Mouse (Mus musculus): ENCODE measurements around the gene Gpr183.

The Gpr183 gene

GRCm38 (mm10) chr14:121957176-121957871, 7.7 kb downstream of the Gpr183 start:
- DNase-seq (ENCODE audit: extremely low spot score, low spot score) = peak; percentile 1

- DNase-seq (ENCODE audit: extremely low spot score, low spot score) = peak; percentile 9
These were observed 8.7 kb downstream of the Gpr183 start for GRCm38 (mm10) chr14:121956291-121956690.

GRCm38 (mm10) chr14:121955176-121955795, 9.7 kb downstream of the Gpr183 start:
- peak; percentile 5 for DNase-seq (ENCODE audit: extremely low spot score, low spot score)

GRCm38 (mm10) chr14:121954608-121955007, 10.4 kb downstream of the Gpr183 start:
- DNase-seq (ENCODE audit: extremely low spot score, low spot score) = no peak

DNA sequence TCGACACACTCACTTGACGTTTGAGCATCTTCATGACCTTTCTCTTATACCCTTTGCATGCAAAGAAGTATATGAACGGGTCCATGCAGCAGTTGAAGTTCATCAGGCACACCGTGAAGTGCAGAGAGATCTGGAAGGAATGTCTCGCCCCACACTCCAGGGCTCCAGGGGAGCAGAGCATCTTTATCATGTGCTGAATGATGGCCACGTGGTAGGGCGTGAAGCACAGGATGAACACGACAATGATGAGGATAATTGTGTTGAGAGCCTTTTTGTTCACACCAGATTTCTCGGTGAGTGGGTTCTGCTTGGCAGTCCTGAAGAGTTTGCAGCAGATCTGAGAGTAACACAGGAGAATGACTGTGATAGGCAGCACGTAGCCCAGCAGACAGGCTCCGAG, 10.9 kb downstream of the Gpr183 start:
- no peak for DNase-seq (ENCODE audit: extremely low spot score, low spot score)

GRCm38 (mm10) chr14:121952046-121952400, 13.0 kb downstream of the Gpr183 start:
- no peak for DNase-seq (ENCODE audit: extremely low spot score, low spot score)

- no peak for DNase-seq (ENCODE audit: extremely low spot score, low spot score)
These were observed 13.5 kb downstream of the Gpr183 start for GRCm38 (mm10) chr14:121951399-121952045.

DNA sequence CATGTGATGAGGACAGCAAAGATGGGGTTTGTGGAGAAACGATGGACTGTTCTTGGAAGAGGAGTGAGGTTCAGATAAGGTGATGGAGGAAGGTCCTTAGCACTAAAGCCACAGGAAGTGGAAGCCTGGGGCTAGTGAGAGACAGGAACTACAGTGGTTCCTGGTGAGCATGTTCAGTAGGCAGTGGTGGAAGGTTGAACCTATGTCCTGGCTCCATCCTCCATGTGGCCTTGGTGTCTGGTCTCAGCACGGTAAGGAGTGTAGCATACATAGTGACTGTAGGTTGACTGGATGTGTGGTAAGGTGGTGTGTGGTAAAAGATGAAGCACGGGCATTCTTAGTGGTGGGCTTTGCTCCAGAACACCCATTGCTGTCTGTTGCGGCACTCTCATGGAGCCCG, 15.1 kb downstream of the Gpr183 start:
- DNase-seq (ENCODE audit: extremely low spot score, low spot score) = no peak

DNA sequence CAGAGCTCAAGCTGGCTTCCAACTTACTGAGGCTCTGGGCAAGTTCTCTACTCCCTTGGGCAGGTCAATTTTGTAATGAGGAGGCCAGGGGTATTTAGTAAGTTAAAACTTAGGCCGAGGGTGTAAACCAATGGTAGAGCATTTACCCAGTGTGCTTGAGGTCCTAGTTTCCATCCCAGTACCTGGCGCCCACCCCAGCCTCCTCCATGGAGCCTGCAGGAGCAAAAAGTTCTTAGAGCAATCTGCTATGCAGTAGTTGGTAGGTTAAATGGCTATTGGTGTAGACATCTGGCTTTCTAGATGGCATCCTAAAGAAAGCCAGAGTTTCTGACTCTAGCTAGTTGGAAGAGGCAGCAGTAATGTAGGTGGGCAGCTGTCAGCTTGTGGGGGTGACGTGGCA, 15.6 kb downstream of the Gpr183 start:
- DNase-seq (ENCODE audit: extremely low spot score, low spot score) = no peak

DNA sequence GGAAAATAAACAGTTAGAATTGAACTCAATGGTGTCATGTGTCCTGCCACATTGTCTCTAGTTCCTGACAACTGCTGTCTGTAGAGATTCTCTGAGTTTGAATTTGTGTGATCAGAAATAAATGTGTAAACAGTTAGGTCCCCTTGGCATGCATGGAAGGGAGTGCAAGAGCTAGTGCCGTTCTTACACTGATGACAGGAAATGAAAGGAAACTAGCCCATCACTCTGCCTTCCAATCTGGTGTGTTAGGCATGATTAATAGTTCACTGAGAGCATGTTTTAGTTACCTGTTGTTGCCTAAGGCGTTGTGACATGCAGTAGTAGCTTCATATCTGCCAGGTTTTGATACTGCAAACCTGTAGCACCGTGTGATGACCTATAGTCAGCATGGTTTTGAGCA, 17.0 kb downstream of the Gpr183 start:
- no peak for DNase-seq (ENCODE audit: extremely low spot score, low spot score)

DNA sequence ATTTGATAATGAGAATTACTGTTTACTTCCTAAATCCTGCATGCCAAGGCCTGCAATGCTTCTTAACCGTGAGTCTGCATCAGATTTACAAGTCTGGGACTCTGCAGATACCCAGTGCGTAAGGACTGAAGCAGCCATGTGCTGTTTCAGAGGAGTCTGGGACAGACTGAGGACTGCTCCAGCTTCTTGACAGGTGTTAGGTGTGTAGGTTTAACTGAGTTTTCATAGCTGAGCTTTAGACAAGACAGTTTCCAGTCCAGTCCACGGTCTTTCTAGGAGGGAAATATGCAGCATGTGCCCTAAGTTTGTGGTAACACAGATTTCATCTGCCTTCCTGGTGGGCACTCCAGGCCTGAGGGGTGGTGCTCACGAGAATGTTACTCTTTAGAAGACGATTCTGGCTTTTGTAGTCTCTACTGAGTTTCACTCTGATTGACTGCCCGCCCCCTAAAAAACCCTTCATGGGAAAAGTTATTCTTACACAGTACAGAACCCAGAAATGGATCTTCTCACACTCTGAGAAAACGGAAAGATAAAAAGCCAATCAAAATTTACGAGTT, 17.7 kb downstream of the Gpr183 start:
- DNase-seq (ENCODE audit: extremely low spot score, low spot score) = no peak

GRCm38 (mm10) chr14:121946728-121947127, 18.3 kb downstream of the Gpr183 start:
- no peak for DNase-seq (ENCODE audit: extremely low spot score, low spot score)

DNA sequence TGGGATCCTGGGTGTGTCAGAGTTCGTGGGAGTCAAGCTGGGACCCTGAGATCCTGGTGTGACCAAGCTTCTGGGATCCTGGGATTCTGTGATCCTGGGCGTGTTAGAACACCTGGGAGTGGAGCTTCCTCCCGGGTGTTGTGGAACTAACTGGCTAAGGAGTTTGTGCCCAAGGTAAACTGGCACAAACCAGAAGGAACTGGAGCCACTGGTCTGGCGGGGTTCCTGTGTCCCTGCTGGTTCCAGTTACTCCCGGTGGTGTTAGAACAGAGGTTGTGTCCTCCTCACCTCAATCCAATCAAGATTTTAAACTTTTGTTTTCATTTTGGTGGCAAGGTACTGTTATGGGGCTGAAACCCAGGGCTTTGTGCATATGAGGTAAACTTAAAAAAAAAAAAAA, 18.9 kb downstream of the Gpr183 start:
- no peak for DNase-seq (ENCODE audit: extremely low spot score, low spot score)

DNA sequence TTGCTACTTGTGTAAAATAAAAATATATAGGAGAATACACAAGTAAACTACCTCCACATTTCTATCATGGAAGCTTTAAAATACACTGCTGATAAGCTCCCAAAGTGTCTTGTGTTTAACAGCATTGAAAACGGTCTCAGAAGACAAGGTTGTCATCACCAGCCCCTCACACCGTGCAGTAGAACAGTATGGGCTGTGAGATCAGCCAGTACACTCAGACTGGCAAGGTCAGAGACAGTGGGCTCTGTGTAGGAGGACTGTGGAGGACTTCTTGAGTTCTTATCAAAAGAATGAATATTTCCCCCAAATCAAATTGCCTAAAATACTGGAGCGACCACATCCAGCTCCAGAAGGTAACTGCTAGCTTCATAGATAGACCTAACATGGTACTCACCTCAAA, 25.4 kb downstream of the Gpr183 start:
- no peak for DNase-seq (ENCODE audit: extremely low spot score, low spot score)

GRCm38 (mm10) chr14:121938256-121939191, 26.5 kb downstream of the Gpr183 start:
- DNase-seq (ENCODE audit: extremely low spot score, low spot score) = no peak

DNA sequence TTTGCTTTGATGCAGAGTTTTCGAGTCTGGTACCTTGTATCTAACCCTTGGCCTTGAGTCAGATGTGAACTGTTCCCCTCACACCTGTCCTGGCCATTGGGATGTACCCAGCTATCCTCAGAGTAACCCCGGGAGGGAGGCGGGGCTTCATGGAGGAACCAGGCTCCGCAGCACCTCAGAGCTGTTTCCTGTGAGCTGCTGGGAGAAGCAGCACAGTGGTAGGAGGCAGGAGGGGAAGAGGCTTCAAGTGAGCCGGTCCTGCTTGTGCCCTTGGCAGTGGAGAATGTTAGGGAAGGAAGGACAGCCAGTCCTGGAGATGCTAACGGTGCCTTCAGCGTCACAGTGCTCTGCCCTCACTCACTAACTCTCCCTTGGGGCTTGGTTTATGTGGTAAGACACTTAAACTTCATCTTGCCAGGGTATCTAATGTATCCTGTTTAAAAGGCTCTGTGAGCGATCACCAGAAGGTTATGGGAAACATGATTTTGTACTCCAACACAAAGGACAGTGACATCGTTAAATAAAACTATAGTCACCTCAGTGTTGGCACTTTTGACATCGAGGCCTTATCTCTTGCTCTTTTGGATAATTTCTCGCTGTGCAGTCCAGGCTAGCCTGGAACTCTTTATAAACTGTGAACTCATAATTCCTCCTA, 27.3 kb downstream of the Gpr183 start:
- no peak for DNase-seq (ENCODE audit: extremely low spot score, low spot score)

GRCm38 (mm10) chr14:121936856-121937255, 28.1 kb downstream of the Gpr183 start:
- no peak for DNase-seq (ENCODE audit: extremely low spot score, low spot score)

GRCm38 (mm10) chr14:121936356-121936755, 28.6 kb downstream of the Gpr183 start:
- DNase-seq (ENCODE audit: extremely low spot score, low spot score) = no peak

- no peak for DNase-seq (ENCODE audit: extremely low spot score, low spot score)
These were observed 30.4 kb downstream of the Gpr183 start for GRCm38 (mm10) chr14:121934597-121934946.

DNA sequence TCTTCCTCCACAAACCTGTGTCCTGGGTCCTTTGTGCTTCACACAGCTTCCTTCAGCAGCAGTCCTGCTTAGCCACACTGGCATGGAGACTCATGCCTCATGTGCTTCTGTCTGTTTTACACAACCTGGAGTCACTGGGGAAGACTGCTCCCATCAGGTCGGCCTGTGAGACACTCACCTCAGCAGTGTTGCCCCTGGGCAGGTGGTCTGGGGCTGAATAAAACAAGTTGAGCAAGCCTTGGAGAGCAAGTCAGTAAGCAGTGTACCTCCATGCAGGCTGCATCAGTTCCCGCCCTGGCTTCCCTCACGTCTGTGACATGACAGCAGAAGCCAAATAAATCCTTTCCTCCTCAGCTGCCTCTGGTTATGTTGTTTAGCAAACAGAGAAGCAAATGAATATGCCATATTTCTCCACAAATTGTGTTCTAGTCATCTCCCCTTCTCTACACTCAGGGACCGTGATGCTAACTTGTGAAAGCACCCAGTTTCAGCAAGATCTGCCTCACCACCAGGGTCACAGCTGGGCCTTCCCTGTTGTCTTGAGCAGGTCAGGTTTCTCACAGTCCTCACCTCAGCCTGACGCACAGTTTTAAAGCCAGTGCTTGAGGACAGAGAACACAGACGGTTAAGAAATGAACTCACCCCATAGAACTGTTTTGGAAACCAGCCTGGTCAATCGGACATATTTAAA, 30.9 kb downstream of the Gpr183 start:
- no peak for DNase-seq (ENCODE audit: extremely low spot score, low spot score)

Data from neural tube, embryonic 10.5 days (tissue).